Mouse (Mus musculus): ENCODE results near the gene Thap4.

DNA sequence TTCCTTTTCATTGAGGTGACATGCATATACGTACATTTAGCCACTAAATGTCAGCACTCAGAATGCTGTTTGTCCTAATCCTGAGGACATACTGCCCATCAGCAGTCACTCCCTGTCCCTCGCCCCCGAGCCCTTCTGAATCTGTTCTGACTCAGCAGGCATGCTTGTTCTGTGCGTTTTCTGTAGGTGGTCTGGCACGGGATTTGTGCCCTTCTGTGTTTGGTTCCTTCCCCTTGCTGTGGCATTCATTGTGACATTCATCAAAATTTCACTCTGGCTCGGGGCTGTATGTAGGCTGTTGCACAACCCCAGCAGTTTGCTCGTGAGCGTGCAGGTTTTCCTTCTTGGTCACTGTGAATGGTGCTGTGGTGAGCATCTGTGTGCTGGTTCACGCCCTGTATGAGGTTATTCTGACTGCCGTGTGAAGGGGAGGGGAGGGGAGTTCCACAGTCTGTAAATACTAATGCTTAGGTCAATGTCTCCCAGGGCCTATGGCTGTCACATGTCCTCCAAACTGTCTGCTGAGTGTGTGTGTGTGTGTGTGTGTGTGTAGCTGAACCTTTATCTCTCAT, 62.8 kb downstream of the Thap4 start:
- TF ChIP-seq CTCF (IDR thresholded peaks at IDR 0.05; ENCODE audit: low read depth) (no peak), EP300 (IDR thresholded peaks at IDR 0.05; ENCODE audit: low read depth) (no peak)
